Mouse (Mus musculus) liver, embryonic 11.5 days (tissue): Measurements from ENCODE around the gene Tgtp2. TPM values are rescaled to one million over a fixed set of nuclear protein-coding genes. Genes with fewer than 3 reads are reported as not detected.
"Not testable (repeated sequence)": the region's sequence is repeated elsewhere in the genome, so short reads cannot be mapped to it uniquely, and the experiment has no call there.

ENCODE experiments used
- ATAC-seq: fragments of 200-750 bp; cut with Nextera tagmentation; replicated peaks from 2 replicates; pipeline ENCODE4 v1.8.0; 2017; ENCODE audit warnings: moderate number of reproducible peaks, mild to moderate bottlenecking, moderate TSS enrichment, moderate library complexity; ENCODE audit not compliant: low FRiP score
- DNase-seq: peaks from one replicate; pipeline ENCODE4 v3.0.0-alpha.2; 2017; ENCODE audit warnings: low spot score
- H3K27ac ChIP-seq: fragments of 300-500 bp; sonication (generic); 2 replicates; pipeline ENCODE4 v1.5.1; 2014; ENCODE audit warnings: mild to moderate bottlenecking, low read depth, low read length, control low read depth
- H3K27me3 ChIP-seq: fragments of 300-500 bp; sonication (generic); replicated peaks from 2 replicates; pipeline ENCODE4 v1.6.1; 2014; ENCODE audit warnings: low read length, mixed read lengths; ENCODE audit not compliant: control insufficient read depth, insufficient read depth
- H3K36me3 ChIP-seq: fragments of 300-500 bp; sonication (generic); 2 replicates; pipeline ENCODE4 v1.6.1; 2014; ENCODE audit warnings: mild to moderate bottlenecking, low read length, moderate library complexity, mixed read lengths; ENCODE audit not compliant: control insufficient read depth, insufficient read depth
- H3K4me1 ChIP-seq: fragments of 300-500 bp; sonication (generic); replicated peaks from 2 replicates; pipeline ENCODE4 v1.6.1; 2014; ENCODE audit warnings: low read length, mixed read lengths; ENCODE audit not compliant: control insufficient read depth, insufficient read depth
- H3K4me2 ChIP-seq: fragments of 300-500 bp; sonication (generic); 2 replicates; pipeline ENCODE4 v1.6.1; 2014; ENCODE audit warnings: mild to moderate bottlenecking, control low read depth, moderate library complexity
- H3K4me3 ChIP-seq: fragments of 300-500 bp; sonication (generic); 2 replicates; pipeline ENCODE4 v1.5.1; 2014; ENCODE audit warnings: low read depth, low read length, control low read depth
- H3K9ac ChIP-seq: fragments of 300-500 bp; sonication (generic); 2 replicates; pipeline ENCODE4 v1.6.1; 2014; ENCODE audit warnings: low read depth, low read length, control low read depth
- H3K9me3 ChIP-seq: fragments of 300-500 bp; sonication (generic); 2 replicates; pipeline ENCODE4 v1.6.1; 2016; ENCODE audit warnings: low read length, inconsistent platforms, mixed read lengths; ENCODE audit not compliant: control insufficient read depth
- WGBS: fragments of 180-500 bp; shearing (Covaris S2); extraction: QIAGEN DNeasy Blood & Tissue Kit; methylation state at CpG from one replicate; pipeline ENCODE4 v1.1.7; 2014; 5-methylcytosine and 5-hydroxymethylcytosine counted together
- polyA plus RNA-seq: library from polyadenylated mRNA; unstranded; fragments of >200 nt; fragmentation: Nextera tagmentation; extraction: Ambion mirVana; gene quantifications from 2 replicates; pipeline ENCODE4 v1.2.1, GENCODE M21; 2014

Gene Tgtp2
- 0.23 and 0.58 TPM in 2 replicates for polyA plus RNA-seq

- H3K9ac ChIP-seq, H3K27ac ChIP-seq, H3K4me3 ChIP-seq, H3K27me3 ChIP-seq, H3K36me3 ChIP-seq, H3K4me1 ChIP-seq, H3K9me3 ChIP-seq, ATAC-seq, DNase-seq, H3K4me2 ChIP-seq: not testable (repeated sequence)
- WGBS: 74% methylated on average over 5 of the region's 5 CpGs
These were observed at the start of gene Tgtp2 for GRCm38 (mm10) chr11:49063713-49064469. TSS of gene Tgtp2 (minus strand) at chr11:49064206.

- Histone ChIP-seq H3K9ac (no peak overlapping the region), H3K4me3 (no peak overlapping the region), H3K4me1 (no peaks in the 10 kb centered on the region), H3K4me2 (no peak overlapping the region), H3K9me3 (no peaks in the 10 kb centered on the region), H3K36me3 (no peaks in the 10 kb centered on the region), H3K27ac (no peak overlapping the region), H3K27me3 (no peaks in the 10 kb centered on the region)
- ATAC-seq (no peak), DNase-seq (no peak)
- 84% methylated on average over 6 of the region's 6 CpGs for WGBS
These were observed 48.7 kb upstream of the Tgtp2 start for GRCm38 (mm10) chr11:49112624-49113219.

- no peak for DNase-seq
- Histone ChIP-seq H3K27ac (no peak overlapping the region), H3K4me1 (no peaks in the 10 kb centered on the region), H3K4me3 (no peak overlapping the region), H3K27me3 (no peaks in the 10 kb centered on the region), H3K4me2 (no peak overlapping the region), H3K36me3 (no peaks in the 10 kb centered on the region), H3K9ac (no peak overlapping the region), H3K9me3 (no peaks in the 10 kb centered on the region)
- WGBS: 58% methylated on average over 1 of the region's 1 CpGs
- no peak for ATAC-seq
These were observed 47.0 kb upstream of the Tgtp2 start for GRCm38 (mm10) chr11:49111000-49111399.

GRCm38 (mm10) chr11:49108833-49109232 lies 44.8 kb upstream of the Tgtp2 start:
- WGBS: 29% methylated on average over 1 of the region's 1 CpGs
- no peak for ATAC-seq
- H3K4me3 ChIP-seq: no peak overlapping the region

GRCm38 (mm10) chr11:49107650-49108537 lies 43.9 kb upstream of the Tgtp2 start:
- Histone ChIP-seq H3K27me3 (no peaks in the 10 kb centered on the region), H3K4me2 (no peak overlapping the region), H3K36me3 (no peaks in the 10 kb centered on the region), H3K9ac (no peak overlapping the region), H3K4me3 (no peak overlapping the region), H3K27ac (no peak overlapping the region), H3K4me1 (no peaks in the 10 kb centered on the region), H3K9me3 (no peaks in the 10 kb centered on the region)
- WGBS: 68% methylated on average over 10 of the region's 10 CpGs
- DNase-seq (no peak), ATAC-seq (no peak)

More at GRCm38 (mm10) chr11:49108833-49109232, 44.8 kb upstream of the Tgtp2 start:
- Histone ChIP-seq H3K4me1 (no peaks in the 10 kb centered on the region), H3K9me3 (no peaks in the 10 kb centered on the region), H3K36me3 (no peaks in the 10 kb centered on the region), H3K9ac (no peak overlapping the region), H3K4me2 (no peak overlapping the region), H3K27ac (no peak overlapping the region), H3K27me3 (no peaks in the 10 kb centered on the region)
- no peak for DNase-seq

GRCm38 (mm10) chr11:49105752-49106151 lies 41.7 kb upstream of the Tgtp2 start:
- Histone ChIP-seq H3K4me1 (peaks cover 7% of the 10 kb centered on the region), H3K27me3 (no peaks in the 10 kb centered on the region), H3K9me3 (no peaks in the 10 kb centered on the region), H3K27ac (no peak overlapping the region), H3K36me3 (no peaks in the 10 kb centered on the region), H3K4me3 (no peak overlapping the region), H3K4me2 (no peak overlapping the region), H3K9ac (no peak overlapping the region)
- ATAC-seq: no peak
- no peak for DNase-seq
- 70% methylated on average over 1 of the region's 1 CpGs for WGBS

GRCm38 (mm10) chr11:49103047-49103693 lies 39.2 kb upstream of the Tgtp2 start:
- ATAC-seq: peak; percentile 66

GRCm38 (mm10) chr11:49101500-49101899 lies 37.5 kb upstream of the Tgtp2 start:
- no peak for DNase-seq
- 45% methylated on average over 5 of the region's 5 CpGs for WGBS
- Histone ChIP-seq H3K36me3 (no peaks in the 10 kb centered on the region), H3K9me3 (no peaks in the 10 kb centered on the region), H3K9ac (no peak overlapping the region), H3K4me2 (no peak overlapping the region), H3K27ac (no peak overlapping the region), H3K4me1 (peaks cover 7% of the 10 kb centered on the region), H3K4me3 (no peak overlapping the region), H3K27me3 (no peaks in the 10 kb centered on the region)
- no peak for ATAC-seq

More at GRCm38 (mm10) chr11:49103047-49103693, 39.2 kb upstream of the Tgtp2 start:
- WGBS: 20% methylated on average over 8 of the region's 8 CpGs
- peak; percentile 82 for DNase-seq
- Histone ChIP-seq H3K36me3 (no peaks in the 10 kb centered on the region), H3K27ac (no peak overlapping the region), H3K4me2 (no peak overlapping the region), H3K9ac (no peak overlapping the region), H3K4me1 (peaks cover 7% of the 10 kb centered on the region), H3K27me3 (no peaks in the 10 kb centered on the region), H3K4me3 (no peak overlapping the region), H3K9me3 (no peaks in the 10 kb centered on the region)
